Mouse (Mus musculus) ES-CJ7 (cell line): Measurements from ENCODE around the gene Uqcrfs1.

Experiments
- DNase-seq: peaks from one replicate; pipeline ENCODE4 v3.0.0; 2011; ENCODE audit warnings: low read depth, low spot score

Gene Uqcrfs1

GRCm38 (mm10) chr13:30501860-30502395, 43.2 kb downstream of the Uqcrfs1 start:
- peak; percentile 13 for DNase-seq
